In genomic region chr19:58831280-58831922, GRCm38 (mm10) we compare ENCODE assay signal across 14 mouse cellular contexts. TPM values are rescaled to one million over a fixed set of nuclear protein-coding genes. Genes with fewer than 3 reads are reported as not detected.
DNase-seq lines count a peak whose midpoint lies in the region; ATAC-seq lines count a peak whose summit lies in the region.
"Had no signal": no experiment of that assay in that cellular context is flagged by ENCODE, and none has a peak within 500 bp of the region (broad histone marks: within the 10 kb centered on the region; RNA-seq: fewer than 3 reads in every experiment).

No protein-coding gene starts in this region.

- H3K4me3 ChIP-seq in neural tube, embryonic 11.5 days (ENCODE audit: low read depth, low read length) = no peak overlapping the region
- H3K4me3 ChIP-seq in forebrain, embryonic 16.5 days (replicated peaks; ENCODE audit: low read length) = no peak overlapping the region
- no peak overlapping the region for H3K4me3 ChIP-seq in midbrain, embryonic 12.5 days
- H3K4me3 ChIP-seq: embryonic facial prominence, embryonic 13.5 days; heart, adult 2 months; liver, embryonic 13.5 days had no signal

- no peak overlapping the region for H3K4me2 ChIP-seq in neural tube, embryonic 11.5 days (ENCODE audit: low read depth)
- no peak overlapping the region for H3K4me2 ChIP-seq in forebrain, embryonic 16.5 days (ENCODE audit: low read length)
- no peak overlapping the region for H3K4me2 ChIP-seq in midbrain, embryonic 12.5 days (replicated peaks)
- H3K4me2 ChIP-seq: embryonic facial prominence, embryonic 13.5 days; liver, embryonic 13.5 days had no signal

- H3K9ac ChIP-seq in neural tube, embryonic 11.5 days (ENCODE audit: low read length) = no peak overlapping the region
- no peak overlapping the region for H3K9ac ChIP-seq in forebrain, embryonic 16.5 days (replicated peaks; ENCODE audit: low read depth, low read length)
- no peak overlapping the region for H3K9ac ChIP-seq in midbrain, embryonic 12.5 days (replicated peaks)
- H3K9ac ChIP-seq: embryonic facial prominence, embryonic 13.5 days; liver, embryonic 13.5 days had no signal

- ATAC-seq in neural tube, embryonic 11.5 days (ENCODE audit: insufficient read depth, low FRiP score, low TSS enrichment) = peak; percentile 61
- peak; percentile 52 for ATAC-seq in forebrain, embryonic 16.5 days
- peak; percentile 70 for ATAC-seq in midbrain, embryonic 12.5 days (ENCODE audit: low FRiP score, low read depth)
- no peak for ATAC-seq in megakaryocyte-erythroid progenitor cell, adult 5-6 weeks (replicated peaks; ENCODE audit: low FRiP score, low TSS enrichment, poor library complexity, severe bottlenecking)

- H3K9me3 ChIP-seq in neural tube, embryonic 11.5 days (ENCODE audit: control insufficient read depth, low read length) = no peaks in the 10 kb centered on the region
- H3K9me3 ChIP-seq in forebrain, embryonic 16.5 days (ENCODE audit: control insufficient read depth, low read length) = no peaks in the 10 kb centered on the region
- no peaks in the 10 kb centered on the region for H3K9me3 ChIP-seq in midbrain, embryonic 12.5 days
- H3K9me3 ChIP-seq: embryonic facial prominence, embryonic 13.5 days; liver, embryonic 13.5 days had no signal

- DNase-seq in neural tube, embryonic 11.5 days (ENCODE audit: low spot score) = peak; percentile 41
- no peak for DNase-seq in neural tube, embryonic 10.5 days (ENCODE audit: extremely low spot score, low spot score)
- DNase-seq in thymus, adult 18-20 months = no peak
- no peak for DNase-seq in Muller cell, postnatal 12 days (ENCODE audit: inconsistent ontology term)
- DNase-seq: heart, adult 2 months; heart, postnatal 36 days; liver, embryonic 13.5 days had no signal

- H3K27me3 ChIP-seq in neural tube, embryonic 11.5 days (ENCODE audit: control insufficient read depth, insufficient read depth, low read length) = no peaks in the 10 kb centered on the region
- H3K27me3 ChIP-seq in forebrain, embryonic 16.5 days (replicated peaks; ENCODE audit: control insufficient read depth, insufficient read depth, low read length) = no peaks in the 10 kb centered on the region
- H3K27me3 ChIP-seq in midbrain, embryonic 12.5 days = no peaks in the 10 kb centered on the region
- H3K27me3 ChIP-seq: embryonic facial prominence, embryonic 13.5 days; liver, embryonic 13.5 days had no signal

- H3K4me1 ChIP-seq in neural tube, embryonic 11.5 days (ENCODE audit: control insufficient read depth, insufficient read depth, low read length) = peaks cover 11% of the 10 kb centered on the region
- peaks cover 34% of the 10 kb centered on the region for H3K4me1 ChIP-seq in forebrain, embryonic 16.5 days (replicated peaks; ENCODE audit: control insufficient read depth, insufficient read depth, low read length)
- H3K4me1 ChIP-seq in midbrain, embryonic 12.5 days = peaks cover 4% of the 10 kb centered on the region
- H3K4me1 ChIP-seq: embryonic facial prominence, embryonic 13.5 days; liver, embryonic 13.5 days had no signal

- peak overlapping the region; percentile 74 for H3K27ac ChIP-seq in neural tube, embryonic 11.5 days (ENCODE audit: low read depth, low read length)
- H3K27ac ChIP-seq in forebrain, embryonic 16.5 days (ENCODE audit: low read length) = peak overlapping the region; percentile 96
- H3K27ac ChIP-seq in midbrain, embryonic 12.5 days (replicated peaks) = peak overlapping the region; percentile 69
- H3K27ac ChIP-seq: embryonic facial prominence, embryonic 13.5 days; heart, adult 2 months; kidney, postnatal 0 days; liver, embryonic 13.5 days; macrophage had no signal

- 71% methylated on average over 9 of the region's 9 CpGs for WGBS in neural tube, embryonic 11.5 days
- 41% methylated on average over 9 of the region's 9 CpGs for WGBS in forebrain, embryonic 16.5 days
- WGBS in midbrain, embryonic 12.5 days = 63% methylated on average over 9 of the region's 9 CpGs

- no peaks in the 10 kb centered on the region for H3K36me3 ChIP-seq in neural tube, embryonic 11.5 days (ENCODE audit: control insufficient read depth, insufficient read depth, low read length)
- no peaks in the 10 kb centered on the region for H3K36me3 ChIP-seq in forebrain, embryonic 16.5 days (ENCODE audit: control insufficient read depth, insufficient read depth)
- H3K36me3 ChIP-seq in midbrain, embryonic 12.5 days = no peaks in the 10 kb centered on the region
- H3K36me3 ChIP-seq: embryonic facial prominence, embryonic 13.5 days; liver, embryonic 13.5 days had no signal

RNA-seq across cellular contexts. Expression of gene 1700019N19Rik, which starts 37.1 kb away (rescaled TPM):
- polyA plus RNA-seq in neural tube, embryonic 11.5 days (2014; fragmentation: Nextera tagmentation; extraction: Ambion mirVana) = not detected in 2 replicates
- not detected in 2 replicates for polyA plus RNA-seq in forebrain, embryonic 16.5 days (2015; fragmentation: Nextera tagmentation; extraction: Ambion mirVana)
- not detected in 2 replicates for polyA plus RNA-seq in midbrain, embryonic 12.5 days (2016; fragmentation: Nextera tagmentation; extraction: Ambion mirVana)
- not detected in 2 replicates for total RNA-seq in megakaryocyte-erythroid progenitor cell, adult 5-6 weeks (2014; fragmentation: Nextera tagmentation)
- not detected in 2 replicates for total RNA-seq in megakaryocyte-erythroid progenitor cell, adult 5-6 weeks (2017)
- total RNA-seq: heart, adult 2 months; heart, postnatal 36 days had no signal
- polyA plus RNA-seq: embryonic facial prominence, embryonic 13.5 days; kidney, postnatal 0 days; macrophage; spleen, adult 2 months had no signal
